Mouse (Mus musculus): ENCODE measurements around the gene Dmxl2.

Gene Dmxl2

GRCm38 (mm10) chr9:54499791-54500190 lies 1.6 kb downstream of the Dmxl2 start:
- DNase-seq (ENCODE audit: low read depth) = no peak

GRCm38 (mm10) chr9:54499291-54499690 lies 2.1 kb downstream of the Dmxl2 start:
- no peak for DNase-seq (ENCODE audit: low read depth)

GRCm38 (mm10) chr9:54490431-54490830 lies 11.0 kb downstream of the Dmxl2 start:
- DNase-seq (ENCODE audit: low read depth) = no peak

- DNase-seq (ENCODE audit: low read depth) = no peak
These were observed 11.8 kb downstream of the Dmxl2 start for GRCm38 (mm10) chr9:54489599-54489998.

GRCm38 (mm10) chr9:54484927-54485326 lies 16.5 kb downstream of the Dmxl2 start:
- no peak for DNase-seq (ENCODE audit: low read depth)

- DNase-seq (ENCODE audit: low read depth) = peak; percentile 42
These were observed 18.2 kb downstream of the Dmxl2 start for GRCm38 (mm10) chr9:54483215-54483614.

GRCm38 (mm10) chr9:54482763-54483162 lies 18.7 kb downstream of the Dmxl2 start:
- no peak for DNase-seq (ENCODE audit: low read depth)

GRCm38 (mm10) chr9:54479054-54479453 lies 22.4 kb downstream of the Dmxl2 start:
- DNase-seq (ENCODE audit: low read depth) = no peak

GRCm38 (mm10) chr9:54478117-54478516 lies 23.3 kb downstream of the Dmxl2 start:
- DNase-seq (ENCODE audit: low read depth) = no peak

GRCm38 (mm10) chr9:54474546-54474945 lies 26.9 kb downstream of the Dmxl2 start:
- DNase-seq (ENCODE audit: low read depth) = no peak

GRCm38 (mm10) chr9:54474031-54474430 lies 27.4 kb downstream of the Dmxl2 start:
- DNase-seq (ENCODE audit: low read depth) = no peak

GRCm38 (mm10) chr9:54472784-54473183 lies 28.6 kb downstream of the Dmxl2 start:
- DNase-seq (ENCODE audit: low read depth) = no peak

GRCm38 (mm10) chr9:54469339-54469738 lies 32.1 kb downstream of the Dmxl2 start:
- DNase-seq (ENCODE audit: low read depth) = no peak

- DNase-seq (ENCODE audit: low read depth) = no peak
These were observed 33.9 kb downstream of the Dmxl2 start for GRCm38 (mm10) chr9:54467433-54467933.

GRCm38 (mm10) chr9:54463483-54464054 lies 37.9 kb downstream of the Dmxl2 start:
- no peak for DNase-seq (ENCODE audit: low read depth)

- no peak for DNase-seq (ENCODE audit: low read depth)
These were observed 62.4 kb downstream of the Dmxl2 start for GRCm38 (mm10) chr9:54439015-54439414.

GRCm38 (mm10) chr9:54438246-54438645 lies 63.2 kb downstream of the Dmxl2 start:
- no peak for DNase-seq (ENCODE audit: low read depth)

- no peak for DNase-seq (ENCODE audit: low read depth)
These were observed 85.2 kb downstream of the Dmxl2 start for GRCm38 (mm10) chr9:54416238-54416637.

GRCm38 (mm10) chr9:54356756-54357155 lies 144.7 kb downstream of the Dmxl2 start:
- DNase-seq (ENCODE audit: low read depth) = no peak

GRCm38 (mm10) chr9:54342026-54342425 lies 159.4 kb downstream of the Dmxl2 start:
- DNase-seq (ENCODE audit: low read depth) = no peak

- DNase-seq (ENCODE audit: low read depth) = no peak
These were observed 164.8 kb downstream of the Dmxl2 start for GRCm38 (mm10) chr9:54336532-54337144.

GRCm38 (mm10) chr9:54335582-54335981 lies 165.8 kb downstream of the Dmxl2 start:
- no peak for DNase-seq (ENCODE audit: low read depth)

- no peak for DNase-seq (ENCODE audit: low read depth)
These were observed 172.2 kb downstream of the Dmxl2 start for GRCm38 (mm10) chr9:54329201-54329600.

- no peak for DNase-seq (ENCODE audit: low read depth)
These were observed 178.0 kb downstream of the Dmxl2 start for GRCm38 (mm10) chr9:54323456-54323855.
